Mouse (Mus musculus) liver, embryonic 14.5 days (tissue): ENCODE results near the gene Tbc1d17. TPM values are rescaled to one million over a fixed set of nuclear protein-coding genes. Genes with fewer than 3 reads are reported as not detected.

ENCODE experiments used
- ATAC-seq: fragments of 200-750 bp; cut with Nextera tagmentation; 2 replicates; pipeline ENCODE4 v1.8.0; 2017; ENCODE audit warnings: moderate number of reproducible peaks, mild to moderate bottlenecking, moderate library complexity; ENCODE audit not compliant: insufficient read depth
- DNase-seq, 3 experiments: peaks; one replicate each; pipeline ENCODE4 v3.0.0-alpha.2; 2012 to 2013; ENCODE audit warnings: low read depth in 3 of 3, low spot score in 3 of 3
- H3K27ac ChIP-seq: fragments of 300-500 bp; sonication (generic); 2 replicates; pipeline ENCODE4 v1.5.1; 2014; ENCODE audit warnings: moderate library complexity, mild to moderate bottlenecking, control low read depth, inconsistent platforms
- H3K27me3 ChIP-seq: fragments of 300-500 bp; sonication (generic); 2 replicates; pipeline ENCODE4 v1.6.1; 2014; ENCODE audit warnings: mild to moderate bottlenecking, low read length, moderate library complexity; ENCODE audit not compliant: control insufficient read depth, insufficient read depth
- H3K36me3 ChIP-seq: fragments of 300-500 bp; sonication (generic); replicated peaks from 2 replicates; pipeline ENCODE4 v1.6.1; 2014; ENCODE audit warnings: low read depth; ENCODE audit not compliant: control insufficient read depth, insufficient read depth
- H3K4me1 ChIP-seq, 2 experiments: fragments of 200-500 bp in 1 of 2; fragments of 300-500 bp in 1 of 2; sonication (generic) in 1 of 2; replicated peaks; 2 replicates each; pipeline ENCODE4 v1.6.1; 2012 to 2014; ENCODE audit warnings: antibody characterized with exemption in 1 of 2, inconsistent platforms in 1 of 2, low read length in 1 of 2; ENCODE audit not compliant: control insufficient read depth in 2 of 2, insufficient read depth in 2 of 2
- H3K4me2 ChIP-seq: fragments of 300-500 bp; sonication (generic); 2 replicates; pipeline ENCODE4 v1.6.1; 2014; ENCODE audit warnings: low read depth, mild to moderate bottlenecking, control low read depth, moderate library complexity
- H3K4me3 ChIP-seq, 2 experiments: fragments of 200-500 bp in 1 of 2; fragments of 300-500 bp in 1 of 2; sonication (generic) in 1 of 2; 2 replicates each; pipeline ENCODE4 v1.5.1; 2012 to 2014; ENCODE audit warnings: low read depth in 2 of 2, low read length in 2 of 2, mild to moderate bottlenecking in 2 of 2, control low read depth in 1 of 2, inconsistent platforms in 1 of 2, moderate library complexity in 1 of 2; ENCODE audit not compliant: insufficient read depth in 1 of 2
- H3K9ac ChIP-seq: fragments of 300-500 bp; sonication (generic); replicated peaks from 2 replicates; pipeline ENCODE4 v1.6.1; 2014; ENCODE audit warnings: mild to moderate bottlenecking, control low read depth, moderate library complexity
- H3K9me3 ChIP-seq: fragments of 300-500 bp; sonication (generic); 2 replicates; pipeline ENCODE4 v1.6.1; 2016; ENCODE audit warnings: low read length, mixed read lengths; ENCODE audit not compliant: control insufficient read depth
- CTCF ChIP-seq: IDR thresholded peaks from 2 replicates; pipeline ENCODE4 v1.5.1; 2016; ENCODE audit warnings: antibody characterized with exemption, low read depth, control low read depth
- EP300 ChIP-seq: IDR thresholded peaks from 2 replicates; pipeline ENCODE4 v1.6.1; 2016; ENCODE audit warnings: antibody characterized with exemption, low read depth
- WGBS: fragments of 180-500 bp; shearing (Covaris S2); extraction: QIAGEN DNeasy Blood & Tissue Kit; methylation state at CpG from one replicate; pipeline ENCODE4 v1.1.7; 2014; ENCODE audit not compliant: insufficient replicate concordance; 5-methylcytosine and 5-hydroxymethylcytosine counted together
- polyA plus RNA-seq, 2 experiments: library from polyadenylated mRNA; depleted of rRNA in 1 of 2; stranded (reverse) in 1 of 2; unstranded in 1 of 2; fragments of >200 nt; fragmentation: Nextera tagmentation in 1 of 2; extraction: Ambion mirVana in 1 of 2; gene quantifications; 2 replicates each; pipeline versions ENCODE4 v1.2.1 to v1.2.3; 2012 to 2014

Gene Tbc1d17
- polyA plus RNA-seq, 2 experiments, result 16.2 to 18.3 TPM

DNA sequence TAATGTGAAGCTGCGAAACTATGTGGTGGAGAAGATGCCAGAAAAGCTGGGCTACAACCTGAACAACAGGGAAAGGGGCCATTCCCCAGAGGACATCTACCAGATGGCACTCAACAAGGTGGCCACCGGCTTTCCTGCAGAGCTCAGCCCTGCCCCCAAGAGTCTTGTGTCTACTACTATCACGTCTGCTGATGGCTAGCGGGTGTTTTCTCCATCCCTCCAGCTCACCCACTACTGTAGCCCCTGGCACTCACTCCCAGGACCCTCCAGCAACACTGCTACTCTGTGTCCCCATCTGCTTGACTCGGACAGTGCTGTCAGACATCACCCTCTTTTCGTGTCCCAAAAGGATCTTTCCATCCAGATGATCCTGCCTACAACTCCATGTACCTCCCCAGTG, 10.8 kb downstream of the Tbc1d17 start:
- no peak for ATAC-seq
- H3K27me3 ChIP-seq, result peaks cover 6% of the 10 kb centered on the region
- H3K9ac ChIP-seq, result no peak overlapping the region
- no peak overlapping the region for H3K27ac ChIP-seq
- no peaks in the 10 kb centered on the region for H3K9me3 ChIP-seq
- no peak for TF ChIP-seq CTCF
- no peak for TF ChIP-seq EP300
- no peaks in the 10 kb centered on the region; the same call in 1 of the 2 replicates for H3K36me3 ChIP-seq
- H3K4me2 ChIP-seq, result no peak overlapping the region
- H3K4me3 ChIP-seq, result no peak overlapping the region
- no peaks in the 10 kb centered on the region; a peak in 1 of 4 replicates for H3K4me1 ChIP-seq
- DNase-seq, result no peak
- 66% methylated on average over 6 of the region's 6 CpGs for WGBS

DNA sequence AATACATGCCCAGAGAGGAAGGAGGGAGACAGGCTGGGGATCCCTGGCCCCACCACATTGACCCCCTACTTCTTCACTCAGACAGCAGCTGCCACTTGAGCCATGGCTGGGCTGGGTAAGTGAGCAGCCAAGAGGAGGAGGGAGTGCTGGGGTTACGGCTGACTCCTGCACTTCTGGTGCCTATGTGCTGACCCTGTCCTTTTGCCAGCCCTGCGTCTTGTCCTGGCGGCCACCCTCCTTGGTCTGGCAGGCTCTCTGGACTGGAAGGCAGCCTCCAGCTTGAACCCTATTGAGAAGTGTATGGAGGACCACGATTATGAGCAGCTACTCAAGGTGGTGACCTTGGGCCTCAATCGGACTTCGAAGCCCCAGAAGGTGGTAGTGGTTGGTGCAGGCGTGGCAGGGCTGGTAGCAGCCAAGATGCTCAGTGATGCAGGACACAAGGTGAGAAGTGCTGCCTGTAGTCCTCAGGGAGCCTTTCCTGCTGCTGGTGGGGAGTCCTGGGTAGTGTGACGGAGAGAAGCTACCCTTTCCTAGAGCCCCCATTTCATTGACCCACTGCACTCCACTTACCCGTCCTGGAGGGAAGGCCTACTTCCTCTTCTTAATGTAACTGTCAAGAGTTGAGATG, 12.3 kb downstream of the Tbc1d17 start:
- Histone ChIP-seq H3K36me3 (peaks cover 8% of the 10 kb centered on the region), H3K27ac (no peak overlapping the region), H3K27me3 (peaks cover 6% of the 10 kb centered on the region), H3K4me1 (no peaks in the 10 kb centered on the region; a peak in 1 of 4 replicates), H3K4me3 (no peak overlapping the region), H3K9ac (no peak overlapping the region), H3K9me3 (no peaks in the 10 kb centered on the region), H3K4me2 (no peak overlapping the region)
- TF ChIP-seq EP300 (no peak), CTCF (no peak)
- WGBS, result 62% methylated on average over 9 of the region's 9 CpGs
- ATAC-seq (no peak), DNase-seq (no peak)

DNA sequence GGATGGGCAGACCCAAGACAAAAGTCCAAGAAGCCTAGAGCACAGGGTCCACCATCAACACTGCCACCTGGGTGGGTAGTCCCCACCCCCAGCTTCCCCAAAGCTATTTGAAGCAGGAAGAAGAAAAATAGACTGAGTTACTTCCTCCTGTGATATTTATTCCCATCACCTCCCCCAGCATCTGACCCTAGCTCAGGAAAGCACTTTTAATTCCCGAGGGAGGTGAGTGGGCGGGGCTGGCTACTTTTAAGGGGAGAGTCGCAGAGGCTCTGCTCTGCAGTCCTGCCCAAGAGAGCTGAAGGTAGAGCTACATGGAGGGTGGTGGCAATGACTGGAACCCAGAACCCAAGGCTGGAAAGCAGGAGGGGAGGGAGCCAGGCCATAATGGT, 12.9 kb downstream of the Tbc1d17 start:
- TF ChIP-seq CTCF, result no peak
- no peak for TF ChIP-seq EP300
- WGBS, result 40% methylated on average over 3 of the region's 3 CpGs
- no peak overlapping the region for H3K9ac ChIP-seq
- no peak for ATAC-seq
- H3K4me2 ChIP-seq, result no peak overlapping the region
- peaks cover 6% of the 10 kb centered on the region for H3K27me3 ChIP-seq
- H3K9me3 ChIP-seq, result no peaks in the 10 kb centered on the region
- H3K27ac ChIP-seq, result no peak overlapping the region
- no peaks in the 10 kb centered on the region; a peak in 1 of 4 replicates for H3K4me1 ChIP-seq
- H3K4me3 ChIP-seq, result no peak overlapping the region
- no peak for DNase-seq
- peaks cover 11% of the 10 kb centered on the region for H3K36me3 ChIP-seq

DNA sequence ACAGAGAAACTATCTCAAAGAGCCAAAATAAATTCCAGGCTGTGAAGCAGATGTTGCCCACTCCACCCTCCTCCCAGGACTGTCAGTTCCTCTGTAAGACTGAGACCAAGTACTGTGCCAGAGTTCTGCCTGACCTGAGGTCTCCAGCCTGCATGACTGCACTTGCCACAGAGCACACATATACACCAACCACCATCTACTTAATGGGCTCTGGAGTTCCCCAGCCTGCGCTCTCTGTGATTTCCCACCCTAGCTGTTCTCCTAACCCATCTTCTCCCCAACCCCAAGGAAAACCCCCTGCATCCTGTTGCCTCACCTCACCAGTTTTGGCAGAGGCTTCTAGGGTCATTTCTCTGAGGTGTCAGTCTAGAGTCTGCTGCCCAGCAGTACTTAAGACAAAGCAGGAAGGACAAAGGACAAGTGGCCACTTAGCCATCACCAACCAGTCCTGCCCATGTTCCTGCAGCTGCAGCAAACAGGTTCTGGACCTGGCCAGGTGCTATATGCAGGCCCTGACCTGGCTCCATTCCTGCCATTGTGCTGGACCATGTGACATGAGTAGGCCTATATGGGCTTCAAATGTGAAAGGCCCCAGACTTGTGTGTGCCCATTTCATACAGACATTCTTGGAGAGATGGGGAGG, 13.4 kb downstream of the Tbc1d17 start:
- no peak for TF ChIP-seq CTCF
- no peak for TF ChIP-seq EP300
- 89% methylated on average over 1 of the region's 1 CpGs for WGBS
- H3K27ac ChIP-seq, result no peak overlapping the region

DNA sequence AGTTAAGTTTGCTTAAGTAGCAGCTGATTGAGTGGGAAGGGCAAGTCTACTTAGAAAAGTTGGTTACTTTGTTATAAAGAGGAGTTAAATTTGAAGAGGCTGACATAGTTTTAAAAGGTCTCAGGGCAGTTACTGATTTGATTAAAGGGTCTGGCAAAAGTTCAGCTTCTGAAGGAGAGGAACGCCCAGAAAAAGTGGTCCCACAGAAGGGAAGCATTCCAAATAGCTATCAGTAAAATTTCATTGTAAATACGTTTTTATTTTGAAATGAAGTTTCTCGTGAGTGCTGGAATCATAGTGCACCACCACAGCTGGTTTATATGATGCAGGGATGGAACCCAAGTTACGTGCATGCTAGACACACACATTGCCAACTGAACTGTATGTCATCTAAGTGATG, 16.1 kb downstream of the Tbc1d17 start:
- WGBS, result 74% methylated on average over 4 of the region's 4 CpGs
- Histone ChIP-seq H3K4me3 (no peak overlapping the region), H3K4me1 (no peaks in the 10 kb centered on the region), H3K27me3 (no peaks in the 10 kb centered on the region), H3K9me3 (no peaks in the 10 kb centered on the region), H3K36me3 (peaks cover 40% of the 10 kb centered on the region), H3K4me2 (no peak overlapping the region), H3K27ac (no peak overlapping the region), H3K9ac (no peak overlapping the region)
- TF ChIP-seq CTCF, result no peak
- no peak for TF ChIP-seq EP300
- ATAC-seq (no peak), DNase-seq (no peak)

More for the DNA sequence above, 13.4 kb downstream of the Tbc1d17 start:
- H3K9me3 ChIP-seq, result no peaks in the 10 kb centered on the region
- no peaks in the 10 kb centered on the region; a peak in 1 of 4 replicates for H3K4me1 ChIP-seq
- no peak overlapping the region for H3K9ac ChIP-seq
- peaks cover 16% of the 10 kb centered on the region for H3K36me3 ChIP-seq
- DNase-seq (no peak), ATAC-seq (no peak)
- no peak overlapping the region for H3K4me2 ChIP-seq
- H3K27me3 ChIP-seq, result peaks cover 6% of the 10 kb centered on the region
- H3K4me3 ChIP-seq, result no peak overlapping the region
